Mouse (Mus musculus): ENCODE measurements around the gene Mcf2l. TPM values are rescaled to one million over a fixed set of nuclear protein-coding genes. Genes with fewer than 3 reads are reported as not detected.

Gene Mcf2l
- polyA plus RNA-seq (2014; fragmentation: Illumina TruSeq; extraction: RNeasy Lipid Tissue Mini Kit (QIAGEN cat#74804); ENCODE audit: low replicate concordance): 6.4 TPM

GRCm38 (mm10) chr8:12873357-12874046 is at the start of gene Mcf2l:
TSS of gene Mcf2l (plus strand) at chr8:12873806.

GRCm38 (mm10) chr8:13025487-13026224 is 152.1 kb downstream of the Mcf2l start, which contains the start of gene F7:
TSS of gene F7 (plus strand) at chr8:13026034.

GRCm38 (mm10) chr8:13037015-13037414 is 163.4 kb downstream of the Mcf2l start, which contains the start of gene F10:
TSS of gene F10 (plus strand) at chr8:13037308.

DNA sequence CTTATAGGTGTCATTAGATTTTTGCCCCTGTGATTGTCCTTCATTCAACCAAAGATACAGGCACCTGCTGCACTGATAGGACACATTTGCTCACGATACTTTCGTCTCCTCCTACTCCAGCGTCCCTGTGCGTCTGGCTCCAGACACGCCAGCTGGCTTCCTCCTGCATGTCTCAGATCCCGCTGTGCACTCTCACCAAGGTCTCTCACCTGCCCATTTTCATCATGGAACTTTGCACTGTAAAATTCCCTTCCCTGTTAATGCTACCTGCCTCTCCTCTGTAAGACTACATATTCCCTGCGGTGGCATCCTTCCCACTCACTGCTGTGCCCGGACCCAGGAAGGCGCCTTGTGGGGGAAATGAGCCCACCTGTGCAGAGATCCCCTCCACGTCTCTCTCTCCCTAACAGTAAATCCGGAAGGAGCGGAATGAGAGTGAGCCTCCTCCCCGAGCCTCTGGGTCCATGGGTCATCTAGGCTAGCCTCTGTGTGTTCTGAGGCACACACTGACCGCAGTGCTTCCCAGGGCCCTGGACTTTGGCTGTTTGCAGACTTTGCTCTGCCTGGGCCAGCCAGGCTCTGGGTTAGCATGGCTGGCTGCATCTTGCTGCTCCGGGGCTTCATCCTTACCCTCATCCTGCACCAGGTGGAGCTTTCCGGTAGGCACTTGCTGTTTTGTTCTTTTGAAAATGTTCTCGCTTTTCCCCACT is 187.0 kb downstream of the Mcf2l start, which contains the start of gene Proz:
Gene Proz (plus strand): TSS at position 474 of the 710 bp plus-strand sequence.

Other genes starting within 250 kb of the Mcf2l start
- 28.7 TPM for gene Tubgcp3, start 201.6 kb upstream of the Mcf2l start, polyA plus RNA-seq (2014; fragmentation: Illumina TruSeq; extraction: RNeasy Lipid Tissue Mini Kit (QIAGEN cat#74804); ENCODE audit: low replicate concordance)
- 3.2 TPM for gene Atp11a, start 116.8 kb upstream of the Mcf2l start, polyA plus RNA-seq (2014; fragmentation: Illumina TruSeq; extraction: RNeasy Lipid Tissue Mini Kit (QIAGEN cat#74804); ENCODE audit: low replicate concordance)
- not detected for gene F7, start 152.2 kb downstream of the Mcf2l start, polyA plus RNA-seq (2014; fragmentation: Illumina TruSeq; extraction: RNeasy Lipid Tissue Mini Kit (QIAGEN cat#74804); ENCODE audit: low replicate concordance)
- gene F10, start 163.5 kb downstream of the Mcf2l start, polyA plus RNA-seq (2014; fragmentation: Illumina TruSeq; extraction: RNeasy Lipid Tissue Mini Kit (QIAGEN cat#74804); ENCODE audit: low replicate concordance): not detected
- gene Proz, start 187.1 kb downstream of the Mcf2l start, polyA plus RNA-seq (2014; fragmentation: Illumina TruSeq; extraction: RNeasy Lipid Tissue Mini Kit (QIAGEN cat#74804); ENCODE audit: low replicate concordance): 15.7 TPM
- gene Pcid2, start 231.7 kb downstream of the Mcf2l start, polyA plus RNA-seq (2014; fragmentation: Illumina TruSeq; extraction: RNeasy Lipid Tissue Mini Kit (QIAGEN cat#74804); ENCODE audit: low replicate concordance): 5.4 TPM
- 72.9 TPM for gene Cul4a, start 231.8 kb downstream of the Mcf2l start, polyA plus RNA-seq (2014; fragmentation: Illumina TruSeq; extraction: RNeasy Lipid Tissue Mini Kit (QIAGEN cat#74804); ENCODE audit: low replicate concordance)

All from small intestine, adult 10 weeks (tissue).